Mouse (Mus musculus) heart, postnatal 0 days (tissue): ENCODE results near the gene Nfib. TPM values are rescaled to one million over a fixed set of nuclear protein-coding genes. Genes with fewer than 3 reads are reported as not detected.

Experiments
- ATAC-seq: fragments of 200-750 bp; cut with Nextera tagmentation; 2 replicates; pipeline ENCODE4 v1.8.0; 2017; ENCODE audit warnings: low read depth, moderate number of reproducible peaks, moderate library complexity; ENCODE audit not compliant: insufficient read depth
- DNase-seq: peaks from one replicate; pipeline ENCODE4 v3.0.0-alpha.2; 2016; ENCODE audit warnings: low spot score
- H3K27ac ChIP-seq: fragments of 300-500 bp; sonication (generic); 2 replicates; pipeline ENCODE4 v1.5.1; 2014; ENCODE audit warnings: low read depth, mild to moderate bottlenecking
- H3K27me3 ChIP-seq: fragments of 300-500 bp; sonication (generic); 2 replicates; pipeline ENCODE4 v1.6.1; 2014; ENCODE audit warnings: low read length, mixed read lengths; ENCODE audit not compliant: control insufficient read depth, insufficient read depth
- H3K36me3 ChIP-seq: fragments of 300-500 bp; sonication (generic); replicated peaks from 2 replicates; pipeline ENCODE4 v1.6.1; 2014; ENCODE audit warnings: low read length, mixed read lengths; ENCODE audit not compliant: control insufficient read depth, insufficient read depth
- H3K4me1 ChIP-seq: fragments of 300-500 bp; sonication (generic); 2 replicates; pipeline ENCODE4 v1.6.1; 2014; ENCODE audit warnings: antibody characterized with exemption; ENCODE audit not compliant: control insufficient read depth, insufficient read depth
- H3K4me2 ChIP-seq: fragments of 300-500 bp; sonication (generic); 2 replicates; pipeline ENCODE4 v1.6.1; 2014; ENCODE audit warnings: low read depth, mild to moderate bottlenecking, low read length, moderate library complexity
- H3K4me3 ChIP-seq: fragments of 300-500 bp; sonication (generic); 2 replicates; pipeline ENCODE4 v1.5.1; 2014; ENCODE audit warnings: low read depth, low read length
- H3K9ac ChIP-seq: fragments of 300-500 bp; sonication (generic); replicated peaks from 2 replicates; pipeline ENCODE4 v1.6.1; 2014; ENCODE audit warnings: low read depth, low read length, mixed read lengths
- H3K9me3 ChIP-seq: fragments of 300-500 bp; sonication (generic); replicated peaks from 2 replicates; pipeline ENCODE4 v1.6.1; 2016; ENCODE audit warnings: low read length; ENCODE audit not compliant: control insufficient read depth
- CTCF ChIP-seq: IDR thresholded peaks from 2 replicates; pipeline ENCODE4 v1.5.1; 2016; ENCODE audit warnings: antibody characterized with exemption, control low read depth, low read depth
- EP300 ChIP-seq: IDR thresholded peaks from 2 replicates; pipeline ENCODE4 v1.6.1; 2016; ENCODE audit warnings: antibody characterized with exemption, low read depth
- WGBS: fragments of 180-500 bp; shearing (Covaris S2); extraction: QIAGEN DNeasy Blood & Tissue Kit; methylation state at CpG from one replicate; pipeline ENCODE4 v1.1.7; 2014; 5-methylcytosine and 5-hydroxymethylcytosine counted together
- polyA plus RNA-seq: library from polyadenylated mRNA; unstranded; fragments of >200 nt; fragmentation: Nextera tagmentation; extraction: Ambion mirVana; gene quantifications from 2 replicates; pipeline ENCODE4 v1.2.1, GENCODE M21; 2015
- total RNA-seq: library from RNA; depleted of rRNA; stranded (reverse); fragments of >200 nt; gene quantifications from 2 replicates; pipeline ENCODE4 v1.2.3, GENCODE M21; 2014; ENCODE audit warnings: low replicate concordance

The Nfib gene
- total and polyA plus RNA-seq, 2 experiments from 2014 or later: 44.0 to 82.0 TPM

DNA sequence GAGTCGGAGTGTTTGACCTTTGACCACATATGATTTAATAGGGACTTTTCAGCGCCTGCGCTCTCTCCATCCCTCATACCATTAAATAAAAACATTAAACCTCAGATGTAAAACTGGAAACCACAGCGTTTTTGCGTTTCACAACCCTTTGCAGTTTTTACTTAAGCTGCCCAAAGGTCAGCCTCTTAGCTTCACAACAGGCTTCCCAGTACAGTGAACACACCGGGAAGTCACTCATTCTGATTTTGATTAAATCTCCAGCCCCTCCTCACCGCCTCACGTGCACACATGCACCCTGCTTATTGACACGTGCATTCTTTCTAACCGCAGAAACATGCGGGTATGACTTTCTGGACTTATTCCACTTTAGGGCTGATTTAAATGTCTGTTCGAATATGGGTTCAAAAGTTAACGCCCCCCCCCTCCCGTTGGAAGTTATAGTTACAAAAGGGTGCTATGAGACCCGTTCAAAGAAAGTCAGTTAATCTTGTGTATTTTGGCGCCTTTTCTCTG, 194.5 kb downstream of the Nfib start:
- Histone ChIP-seq H3K4me2 (peak overlapping the region; percentile 95), H3K36me3 (no peaks in the 10 kb centered on the region), H3K9ac (peak overlapping the region; percentile 68), H3K4me3 (peak overlapping the region; percentile 97), H3K9me3 (no peaks in the 10 kb centered on the region), H3K27me3 (no peaks in the 10 kb centered on the region), H3K27ac (peak overlapping the region; percentile 100), H3K4me1 (peaks cover 6% of the 10 kb centered on the region; the same call in 1 of the 2 replicates)
- TF ChIP-seq EP300 (no peak), CTCF (no peak)
- peak; percentile 17 for DNase-seq
- WGBS: 6% methylated on average over 16 of the region's 16 CpGs
- ATAC-seq: no peak

DNA sequence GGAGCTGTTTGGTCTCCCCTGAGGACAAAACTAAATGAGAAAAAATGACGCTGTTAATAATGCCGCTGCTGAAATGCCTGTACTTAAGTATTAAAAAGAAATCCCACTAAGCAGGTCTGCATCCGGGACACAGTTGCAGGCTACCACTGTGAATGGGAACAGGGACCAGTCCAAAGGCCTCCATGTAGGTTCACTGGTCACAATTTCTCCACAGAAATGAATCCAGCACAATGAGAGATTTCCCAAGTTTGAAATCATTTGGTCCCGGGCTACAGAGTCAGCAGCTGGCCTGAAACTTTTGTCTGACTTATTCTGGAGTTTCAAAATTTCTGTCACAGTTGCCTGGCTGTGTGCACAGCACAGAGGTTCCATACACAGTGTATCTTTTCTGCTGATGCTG, 195.8 kb downstream of the Nfib start:
- Histone ChIP-seq H3K9ac (peak overlapping the region; percentile 98), H3K36me3 (no peaks in the 10 kb centered on the region), H3K27ac (peak overlapping the region; percentile 100), H3K9me3 (no peaks in the 10 kb centered on the region), H3K4me2 (peak overlapping the region; percentile 95), H3K27me3 (no peaks in the 10 kb centered on the region), H3K4me1 (peaks cover 6% of the 10 kb centered on the region; the same call in 1 of the 2 replicates), H3K4me3 (peak overlapping the region; percentile 97)
- ATAC-seq (no peak), DNase-seq (peak; percentile 15)
- WGBS: 22% methylated on average over 4 of the region's 4 CpGs
- no peak for TF ChIP-seq CTCF
- TF ChIP-seq EP300: no peak

DNA sequence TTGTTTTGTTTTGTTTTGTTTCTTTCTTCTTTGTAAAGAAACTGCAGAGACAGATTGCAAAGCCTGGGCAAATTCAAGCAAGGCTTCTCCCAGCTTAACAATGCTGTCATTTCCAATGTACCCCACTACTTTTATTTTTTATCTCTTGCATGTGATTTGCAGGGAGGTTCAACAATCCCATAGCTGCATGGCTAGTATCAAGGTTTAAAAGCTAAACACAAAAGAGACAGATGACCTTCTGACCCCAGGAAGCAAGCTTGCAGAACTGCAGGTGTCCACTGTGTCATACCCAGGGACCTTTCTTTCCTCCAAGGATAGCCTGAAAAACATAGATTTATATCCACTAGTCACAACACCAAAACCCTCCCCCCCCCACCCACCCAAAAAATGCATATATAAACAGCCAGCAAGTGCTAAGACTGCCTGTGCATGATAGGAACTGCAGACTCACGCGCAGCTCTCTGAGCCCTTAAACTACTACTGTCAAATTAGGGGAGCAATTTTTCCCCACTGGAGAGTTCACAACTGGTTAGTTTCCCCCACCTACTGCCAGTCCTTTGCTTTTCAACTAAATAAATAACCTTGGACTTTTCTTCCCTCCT, 196.3 kb downstream of the Nfib start:
- DNase-seq: peak; percentile 43
- Histone ChIP-seq H3K9ac (peak overlapping the region; percentile 98), H3K27ac (peak overlapping the region; percentile 100), H3K4me3 (peak overlapping the region; percentile 97), H3K4me1 (peaks cover 6% of the 10 kb centered on the region; the same call in 1 of the 2 replicates), H3K4me2 (peak overlapping the region; percentile 95), H3K36me3 (no peaks in the 10 kb centered on the region), H3K27me3 (no peaks in the 10 kb centered on the region), H3K9me3 (no peaks in the 10 kb centered on the region)
- no peak for ATAC-seq
- WGBS: 15% methylated on average over 2 of the region's 2 CpGs
- TF ChIP-seq EP300: no peak
- TF ChIP-seq CTCF: no peak

DNA sequence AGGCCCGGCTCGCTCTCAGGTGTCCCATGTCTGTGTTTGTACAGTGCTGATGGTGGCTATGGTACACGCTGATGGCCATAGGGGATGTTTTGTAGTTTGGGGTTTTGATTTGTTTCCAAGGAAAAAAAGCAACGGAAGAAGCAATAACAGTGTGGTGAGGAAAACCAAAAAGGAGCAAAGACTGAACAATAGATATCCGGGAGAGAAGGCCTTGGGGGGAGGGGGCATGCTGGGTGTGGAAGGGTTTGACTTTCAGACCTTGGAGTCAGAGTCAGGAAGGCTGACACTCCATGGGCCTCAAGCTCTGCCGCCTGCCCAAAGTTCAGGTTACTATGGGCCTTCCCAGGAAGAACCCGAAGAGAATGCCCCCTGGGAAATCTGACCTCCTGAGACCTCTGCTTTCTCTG, 197.3 kb downstream of the Nfib start:
- Histone ChIP-seq H3K36me3 (no peaks in the 10 kb centered on the region), H3K9me3 (no peaks in the 10 kb centered on the region), H3K9ac (peak overlapping the region; percentile 98), H3K27ac (peak overlapping the region; percentile 100), H3K4me2 (peak overlapping the region; percentile 95), H3K4me3 (peak overlapping the region; percentile 97), H3K27me3 (no peaks in the 10 kb centered on the region), H3K4me1 (peaks cover 6% of the 10 kb centered on the region; the same call in 1 of the 2 replicates)
- DNase-seq: peak; percentile 26
- TF ChIP-seq CTCF (no peak), EP300 (no peak)
- WGBS: 3% methylated on average over 7 of the region's 7 CpGs
- no peak for ATAC-seq

DNA sequence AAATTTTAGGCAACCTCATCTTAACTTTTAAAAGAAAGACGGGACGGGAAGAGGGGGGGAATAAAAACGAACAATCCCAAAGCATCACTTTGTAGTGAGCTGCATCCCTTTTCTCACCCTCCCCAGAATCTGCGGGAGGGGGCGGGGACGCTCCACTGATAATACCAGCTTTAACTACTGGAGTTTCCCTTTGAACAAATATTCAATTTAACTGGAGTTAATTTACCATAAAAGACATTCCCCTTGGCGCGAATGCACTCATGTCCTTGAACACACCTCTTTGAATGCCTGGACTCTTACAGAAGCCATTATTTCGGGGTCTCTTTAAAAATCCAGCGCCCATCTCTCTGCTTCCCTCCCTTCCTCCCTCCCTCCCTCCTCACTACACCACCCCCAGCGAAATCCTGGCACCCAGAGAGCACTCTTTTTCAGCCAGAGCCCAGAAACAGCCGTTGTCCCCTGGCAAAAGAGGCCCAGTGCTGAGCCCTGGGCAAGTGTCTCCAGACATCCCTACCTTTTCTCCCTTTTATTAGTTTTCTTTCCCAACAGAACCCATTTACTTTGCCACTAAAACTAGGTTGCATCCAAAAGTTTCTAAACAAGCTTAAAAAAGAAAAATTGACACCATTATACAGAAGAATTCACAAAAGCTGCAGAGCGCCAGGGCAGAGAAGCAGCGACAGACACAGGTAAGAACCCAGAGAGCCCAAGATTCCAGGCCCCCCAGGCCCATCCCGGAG, 197.8 kb downstream of the Nfib start:
- TF ChIP-seq CTCF: no peak
- 5% methylated on average over 15 of the region's 15 CpGs for WGBS
- Histone ChIP-seq H3K4me1 (peaks cover 6% of the 10 kb centered on the region; the same call in 1 of the 2 replicates), H3K4me3 (peak overlapping the region; percentile 97), H3K9ac (peak overlapping the region; percentile 98), H3K27ac (peak overlapping the region; percentile 100), H3K27me3 (no peaks in the 10 kb centered on the region), H3K36me3 (no peaks in the 10 kb centered on the region), H3K4me2 (peak overlapping the region; percentile 95), H3K9me3 (no peaks in the 10 kb centered on the region)
- DNase-seq: peak; percentile 56
- ATAC-seq: no peak
